Mouse (Mus musculus) liver, adult 2 months (tissue): Measurements from ENCODE around the gene Cdk11b. TPM values are rescaled to one million over a fixed set of nuclear protein-coding genes. Genes with fewer than 3 reads are reported as not detected.

Experiments used
- DNase-seq: peaks from one replicate; pipeline ENCODE4 v3.0.0-alpha.2; 2011; ENCODE audit warnings: low read depth, low spot score; ENCODE audit errors: extremely low read depth
- H3K27ac ChIP-seq: fragments of 200-500 bp; replicated peaks from 2 replicates; pipeline ENCODE4 v1.5.1; 2012; ENCODE audit warnings: low read depth, mild to moderate bottlenecking, control low read depth, inconsistent platforms, low read length; ENCODE audit not compliant: insufficient read depth
- H3K27me3 ChIP-seq: fragments of 200-500 bp; 2 replicates; pipeline ENCODE4 v1.6.1; 2012; ENCODE audit warnings: mild to moderate bottlenecking, moderate library complexity, low read length, inconsistent platforms; ENCODE audit not compliant: control insufficient read depth, insufficient read depth
- H3K36me3 ChIP-seq: fragments of 200-500 bp; 2 replicates; pipeline ENCODE4 v1.6.1; 2012; ENCODE audit warnings: low read length, inconsistent platforms; ENCODE audit not compliant: control insufficient read depth, insufficient read depth
- H3K4me1 ChIP-seq: fragments of 200-500 bp; 2 replicates; pipeline ENCODE4 v1.6.1; 2011; ENCODE audit warnings: low read length; ENCODE audit not compliant: control insufficient read depth, insufficient read depth
- H3K4me3 ChIP-seq: fragments of 200-500 bp; 2 replicates; pipeline ENCODE4 v1.5.1; 2011; ENCODE audit warnings: low read depth, mild to moderate bottlenecking, control low read depth, low read length, moderate library complexity; ENCODE audit not compliant: insufficient read depth
- H3K79me2 ChIP-seq: fragments of 200-500 bp; 2 replicates; pipeline ENCODE4 v1.6.1; 2012; ENCODE audit warnings: inconsistent platforms, mild to moderate bottlenecking, low read length, moderate library complexity; ENCODE audit not compliant: control insufficient read depth, insufficient read depth
- H3K9ac ChIP-seq: fragments of 200-500 bp; 2 replicates; pipeline ENCODE4 v1.6.1; 2012; ENCODE audit warnings: low read depth, mild to moderate bottlenecking, control low read depth, inconsistent platforms, low read length
- CTCF ChIP-seq: fragments of 200-500 bp; IDR thresholded peaks from 2 replicates; pipeline ENCODE4 v1.5.1; 2011; ENCODE audit warnings: low read depth, low read length, control low read depth
- POLR2A ChIP-seq: fragments of 200-500 bp; IDR thresholded peaks from 2 replicates; pipeline ENCODE4 v1.6.1; 2011; ENCODE audit warnings: low read length, control low read depth; ENCODE audit not compliant: insufficient read depth; ENCODE audit errors: extremely low read depth
- WGBS: fragments of 180-500 bp; shearing (Covaris S2); methylation state at CpG from one replicate; pipeline ENCODE4 v1.1.7; 2018; 5-methylcytosine and 5-hydroxymethylcytosine counted together
- polyA plus RNA-seq: library from polyadenylated mRNA; depleted of rRNA; stranded (reverse); fragments of >200 nt; gene quantifications from 2 replicates; pipeline ENCODE4 v1.2.3, GENCODE M21; 2012
- total RNA-seq: library from RNA; depleted of rRNA; stranded (reverse); fragments of >200 nt; gene quantifications from 2 replicates; pipeline ENCODE4 v1.2.3, GENCODE M21; 2014

The Cdk11b gene
- total and polyA plus RNA-seq, 2 experiments = 10.6 to 11.2 TPM

DNA sequence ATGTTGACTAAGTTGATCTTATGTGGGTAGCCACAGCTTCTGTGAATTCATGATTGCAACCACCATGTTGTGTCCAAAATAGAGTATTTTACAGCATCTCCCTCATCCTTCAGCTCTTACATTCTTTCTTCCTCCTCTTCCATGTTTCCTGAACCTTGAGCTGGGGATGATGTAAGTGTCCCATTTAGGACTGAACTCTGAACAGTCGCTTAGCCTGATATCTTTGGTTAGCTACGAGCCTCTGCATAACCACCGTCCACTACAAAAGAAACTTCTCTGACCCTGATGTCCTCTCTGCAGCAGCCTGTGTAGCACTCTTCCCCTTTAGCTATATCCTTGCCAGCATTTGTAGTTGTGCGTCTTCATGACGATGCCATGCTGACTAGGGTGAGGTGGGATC, 21.1 kb downstream of the Cdk11b start:
- peak; percentile 84 for DNase-seq
- Histone ChIP-seq H3K79me2 (no peaks in the 10 kb centered on the region), H3K27me3 (no peaks in the 10 kb centered on the region), H3K9ac (no peak overlapping the region), H3K27ac (no peak overlapping the region), H3K4me1 (peaks cover 3% of the 10 kb centered on the region; the same call in 1 of the 2 replicates), H3K36me3 (peaks cover 56% of the 10 kb centered on the region), H3K4me3 (no peak overlapping the region)
- WGBS = 39% methylated on average over 5 of the region's 5 CpGs
- TF ChIP-seq POLR2A = no peak
- TF ChIP-seq CTCF = no peak

DNA sequence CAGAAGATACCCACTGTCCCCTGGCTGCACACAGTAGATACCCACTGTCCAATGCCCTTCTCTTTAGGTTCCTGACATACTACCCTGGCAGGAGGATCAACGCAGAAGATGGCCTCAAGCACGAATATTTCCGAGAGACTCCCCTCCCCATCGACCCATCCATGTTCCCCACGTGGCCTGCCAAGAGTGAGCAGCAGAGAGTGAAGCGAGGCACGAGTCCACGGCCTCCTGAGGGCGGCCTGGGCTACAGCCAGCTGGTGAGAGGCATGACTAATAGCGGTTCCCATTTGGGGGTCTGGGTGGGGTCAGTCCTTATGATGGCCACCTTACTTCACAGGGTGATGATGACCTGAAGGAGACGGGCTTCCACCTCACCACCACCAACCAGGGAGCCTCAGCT, 24.7 kb downstream of the Cdk11b start:
- 94% methylated on average over 11 of the region's 11 CpGs for WGBS
- no peak overlapping the region for H3K4me3 ChIP-seq
- no peak overlapping the region for H3K9ac ChIP-seq
- peaks cover 5% of the 10 kb centered on the region; the same call in 1 of the 2 replicates for H3K4me1 ChIP-seq
- H3K27ac ChIP-seq = no peak overlapping the region
- H3K27me3 ChIP-seq = no peaks in the 10 kb centered on the region
- TF ChIP-seq CTCF (no peak), POLR2A (no peak)
- H3K36me3 ChIP-seq = peaks cover 30% of the 10 kb centered on the region
- no peaks in the 10 kb centered on the region for H3K79me2 ChIP-seq
- DNase-seq = no peak

DNA sequence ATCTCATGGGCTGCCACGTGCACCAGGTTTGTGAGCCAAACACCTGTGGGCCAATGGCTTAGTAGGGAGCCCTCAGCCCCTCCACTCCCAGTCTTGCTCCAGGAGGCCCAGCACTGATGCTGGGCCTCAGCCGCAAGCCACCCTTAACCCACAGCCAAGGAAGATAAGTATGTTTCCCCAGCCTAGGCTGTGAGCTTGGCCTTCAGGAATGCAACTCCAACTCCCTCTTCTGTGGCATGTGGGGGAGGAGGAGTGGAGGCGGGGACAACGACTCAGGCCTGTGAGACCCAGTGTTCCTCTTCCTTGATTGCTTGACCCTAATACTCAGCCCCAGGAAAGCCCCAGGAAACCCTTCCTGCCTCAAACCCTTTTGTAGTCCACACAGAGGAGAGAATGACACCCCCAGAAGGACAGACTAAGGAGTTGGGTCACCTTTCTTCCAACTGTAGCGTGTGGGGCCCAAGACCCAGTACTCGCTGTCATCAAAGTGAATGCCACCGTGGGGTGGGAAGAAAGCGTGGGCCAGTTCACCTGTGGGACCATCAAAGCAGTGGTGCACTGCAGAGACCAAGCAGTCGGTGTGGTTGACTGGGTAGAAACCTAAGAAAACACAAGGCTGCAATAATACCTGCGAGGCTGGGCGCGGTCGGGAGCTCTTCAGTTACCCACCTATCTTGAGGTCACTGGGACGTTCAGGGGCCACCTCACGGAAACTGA, 27.1 kb downstream of the Cdk11b start:
- H3K9ac ChIP-seq = no peak overlapping the region
- 77% methylated on average over 15 of the region's 15 CpGs for WGBS
- no peak overlapping the region for H3K4me3 ChIP-seq
- DNase-seq = no peak
- no peak overlapping the region for H3K27ac ChIP-seq
- H3K27me3 ChIP-seq = no peaks in the 10 kb centered on the region
- TF ChIP-seq POLR2A (no peak), CTCF (no peak)
- H3K36me3 ChIP-seq = peaks cover 28% of the 10 kb centered on the region
- H3K4me1 ChIP-seq = 0 out of 2 replicates have a peak, but pooled peaks cover 2% of the 10 kb centered on the region
- H3K79me2 ChIP-seq = no peaks in the 10 kb centered on the region

DNA sequence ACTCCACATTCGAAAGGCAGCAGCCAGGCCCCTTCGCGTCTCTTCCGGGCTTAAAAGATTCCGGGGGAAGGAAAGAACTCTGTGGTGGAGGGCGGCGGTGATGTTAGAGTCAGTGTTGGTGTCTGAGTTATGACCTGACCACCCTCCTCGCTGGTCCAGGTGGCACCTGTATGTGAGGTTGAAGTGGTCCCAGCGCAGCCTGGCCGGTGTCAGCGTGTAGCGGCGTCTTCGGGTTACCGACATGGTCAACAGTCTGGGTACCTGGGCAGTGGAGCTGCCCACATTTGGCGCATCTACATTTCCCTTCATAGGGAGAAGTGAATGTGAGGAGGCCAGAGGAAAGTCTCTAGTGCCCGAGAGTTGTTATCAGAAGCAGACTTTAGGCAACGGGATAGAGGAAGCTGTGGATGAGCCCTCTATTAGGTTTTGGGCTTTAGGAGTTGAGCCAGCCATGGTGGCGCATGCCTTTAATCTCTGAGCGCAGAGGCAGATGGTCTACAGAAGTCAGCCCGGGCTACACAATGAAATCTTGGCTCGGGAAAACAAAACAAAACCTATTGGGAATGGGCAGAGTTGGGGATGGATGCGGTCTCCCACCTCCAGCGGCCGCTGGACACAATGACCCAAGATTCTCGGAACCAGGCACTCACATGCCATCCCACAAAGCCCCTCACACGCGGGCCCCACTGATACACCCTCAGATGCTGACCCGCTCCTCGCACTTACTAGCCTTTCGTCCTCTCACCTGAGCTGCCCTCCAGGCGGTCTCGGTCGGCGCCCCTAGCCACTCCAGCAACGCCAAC, 27.8 kb downstream of the Cdk11b start:
- peak overlapping the region; percentile 37; the same call in 1 of the 2 replicates for H3K4me3 ChIP-seq
- WGBS = 32% methylated on average over 36 of the region's 36 CpGs
- TF ChIP-seq CTCF (no peak), POLR2A (no peak)
- H3K4me1 ChIP-seq = 0 out of 2 replicates have a peak, but pooled peaks cover 2% of the 10 kb centered on the region
- H3K36me3 ChIP-seq = peaks cover 24% of the 10 kb centered on the region
- no peaks in the 10 kb centered on the region for H3K27me3 ChIP-seq
- H3K79me2 ChIP-seq = no peaks in the 10 kb centered on the region
- no peak for DNase-seq
- H3K9ac ChIP-seq = peak overlapping the region; percentile 54
- H3K27ac ChIP-seq = no peak overlapping the region

DNA sequence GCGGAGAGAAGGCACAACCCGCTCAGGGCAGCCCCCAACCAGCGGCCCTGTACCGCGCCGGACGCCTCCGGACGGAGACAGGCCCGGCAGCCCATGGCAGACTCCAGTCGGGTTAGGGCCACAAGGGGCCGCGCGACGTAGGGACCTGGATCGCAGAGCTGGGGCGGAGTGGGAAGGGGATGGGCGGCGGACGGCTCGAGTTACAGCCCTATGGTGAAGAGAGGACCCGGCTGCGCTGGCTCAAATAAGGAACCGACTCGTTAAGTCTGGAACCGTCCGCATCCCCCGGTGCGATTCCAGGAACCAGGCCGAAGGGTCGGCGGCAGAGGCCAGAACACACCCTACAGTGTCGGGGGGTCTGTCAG, 28.4 kb downstream of the Cdk11b start, which contains the start of gene Mmp23:
Mmp23 (minus strand) TSS at position 299 of the 365 bp plus-strand sequence.
- H3K27ac ChIP-seq = no peak within 1 kb of the TSS
- H3K79me2 ChIP-seq = no peaks in the 10 kb centered on the region
- TF ChIP-seq POLR2A = no peak
- TF ChIP-seq CTCF = no peak
- H3K9ac ChIP-seq = peak within 1 kb of the TSS; percentile 54
- H3K4me1 ChIP-seq = 0 out of 2 replicates have a peak, but pooled peaks cover 2% of the 10 kb centered on the region
- peak within 1 kb of the TSS; percentile 37; the same call in 1 of the 2 replicates for H3K4me3 ChIP-seq
- H3K36me3 ChIP-seq = peaks cover 20% of the 10 kb centered on the region
- DNase-seq = no peak
- WGBS = 4% methylated on average over 33 of the region's 33 CpGs
- H3K27me3 ChIP-seq = no peaks in the 10 kb centered on the region
